Mouse (Mus musculus) monocyte, adult 59 days (primary cell): Measurements from ENCODE around the gene Slc25a48. TPM values are rescaled to one million over a fixed set of nuclear protein-coding genes. Genes with fewer than 3 reads are reported as not detected.

Experiments used
- total RNA-seq, 2 experiments: library from RNA; stranded (reverse); gene quantifications; one replicate each; pipeline ENCODE4 v1.2.4; 2023

Slc25a48 gene
- total RNA-seq: not detected

GRCm38 (mm10) chr13:56438211-56439075, at the start of gene Slc25a48:
Gene Slc25a48 (plus strand): TSS chr13:56438355.

GRCm38 (mm10) chr13:56426365-56426764, 11.8 kb upstream of the Slc25a48 start, which contains the start of gene Gm3045:
Gene Gm3045 (plus strand): TSS chr13:56426594.

GRCm38 (mm10) chr13:56482146-56482545, 44.0 kb downstream of the Slc25a48 start, which contains the start of gene Il9:
Gene Il9 (minus strand): TSS chr13:56482246.

GRCm38 (mm10) chr13:56522081-56522820, 84.1 kb downstream of the Slc25a48 start, which contains the start of gene Fbxl21:
Gene Fbxl21 (plus strand): TSS chr13:56522472.

Other genes with a start within 250 kb of the Slc25a48 start
- gene Neurog1, start 186.2 kb upstream of the Slc25a48 start, total RNA-seq: not detected
- gene Cxcl14, start 141.8 kb upstream of the Slc25a48 start, total RNA-seq: under 1 TPM in 1 of 2 experiments, not detected in 1; 0.55 TPM
- gene Gm3045, start 11.8 kb upstream of the Slc25a48 start, total RNA-seq: not detected
- gene Il9, start 43.9 kb downstream of the Slc25a48 start, total RNA-seq: not detected
- 1 to 10 TPM in 1 of 2 experiments, under 1 TPM in 1; 0.39 to 1.3 TPM for gene Fbxl21, start 84.1 kb downstream of the Slc25a48 start, total RNA-seq
- gene Lect2, start 110.1 kb downstream of the Slc25a48 start, total RNA-seq: not detected
- gene Tgfbi, start 171.2 kb downstream of the Slc25a48 start, total RNA-seq: 100 to 1,000 TPM; 753 to 887 TPM